Mouse (Mus musculus) T-helper 17 cell (primary cell): ENCODE measurements around the gene Inhba.

Experiments used
- in situ Hi-C, 2 experiments: fragments of 300-600 bp; cut with MboI, MseI; formaldehyde crosslinking; loops; 1 replicate in 1 of 2; 2 replicates in 1 of 2; pipeline ENCODE4 v1.15.1; 2025; ENCODE audit warnings: high pct_unique_total_duplicates in 2 of 2

Gene Inhba

GRCm38 (mm10) chr13:16021849-16022248, 10.2 kb downstream of the Inhba start:
- in situ Hi-C loops, result loop anchor here (5.0 to 25.0 kb wide), 3 partner anchors 465 to 1415 kb away; no protein-coding TSS in a partner anchor

- in situ Hi-C loops, result loop anchor here (5.0 to 25.0 kb wide), 3 partner anchors 465 to 1415 kb away; no protein-coding TSS in a partner anchor
Observed at GRCm38 (mm10) chr13:16022536-16022935, 10.9 kb downstream of the Inhba start.

- in situ Hi-C loops, result loop anchor here (5.0 to 25.0 kb wide), 3 partner anchors 464 to 1414 kb away; no protein-coding TSS in a partner anchor
Observed at GRCm38 (mm10) chr13:16023070-16024039, 11.7 kb downstream of the Inhba start.

- in situ Hi-C loops, result no loop called here
Observed at GRCm38 (mm10) chr13:16030557-16031057, 19.0 kb downstream of the Inhba start.

GRCm38 (mm10) chr13:16032425-16032824, 20.8 kb downstream of the Inhba start:
- in situ Hi-C loops, result no loop called here

GRCm38 (mm10) chr13:16032935-16033592, 21.4 kb downstream of the Inhba start:
- in situ Hi-C loops, result no loop called here

- in situ Hi-C loops, result no loop called here
Observed at GRCm38 (mm10) chr13:16069079-16069478, 57.4 kb downstream of the Inhba start.

GRCm38 (mm10) chr13:16077276-16077675, 65.6 kb downstream of the Inhba start:
- in situ Hi-C loops, result no loop called here

GRCm38 (mm10) chr13:16078216-16078731, 66.6 kb downstream of the Inhba start:
- in situ Hi-C loops, result no loop called here

- in situ Hi-C loops, result no loop called here
Observed at GRCm38 (mm10) chr13:16080205-16080604, 68.6 kb downstream of the Inhba start.
